Mouse (Mus musculus) cerebellum, postnatal 25 days (tissue): Measurements from ENCODE around the gene Xk.
"Not testable (repeated sequence)": the region's sequence is repeated elsewhere in the genome, so short reads cannot be mapped to it uniquely, and the experiment has no call there.

Experiments
- DNase-seq, 2 experiments: peaks; one replicate each; pipeline ENCODE4 v3.0.0; 2021; ENCODE audit warnings: mixed read lengths in 2 of 2

Gene Xk

DNA sequence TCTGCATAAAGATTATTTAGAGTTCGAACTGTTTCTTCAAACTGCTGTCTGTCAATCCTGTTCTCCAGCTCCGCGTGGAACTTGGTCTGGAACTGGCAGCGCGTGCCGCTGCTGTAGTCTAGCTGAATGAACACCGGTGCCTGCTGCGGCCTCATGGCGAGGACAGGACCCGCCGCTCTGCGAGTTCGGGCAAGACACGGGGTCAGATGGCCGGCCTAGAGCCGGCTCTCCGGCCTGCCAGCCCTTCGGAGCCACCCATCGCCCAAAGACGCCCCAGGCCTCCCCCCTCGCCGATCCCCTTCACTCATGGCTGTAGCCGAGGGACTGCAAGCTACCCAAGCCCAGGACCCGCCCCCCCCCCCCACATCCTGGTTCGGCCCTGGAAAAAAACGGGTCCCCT lies 55.4 kb downstream of the Xk start:
- DNase-seq = not testable (repeated sequence)

DNA sequence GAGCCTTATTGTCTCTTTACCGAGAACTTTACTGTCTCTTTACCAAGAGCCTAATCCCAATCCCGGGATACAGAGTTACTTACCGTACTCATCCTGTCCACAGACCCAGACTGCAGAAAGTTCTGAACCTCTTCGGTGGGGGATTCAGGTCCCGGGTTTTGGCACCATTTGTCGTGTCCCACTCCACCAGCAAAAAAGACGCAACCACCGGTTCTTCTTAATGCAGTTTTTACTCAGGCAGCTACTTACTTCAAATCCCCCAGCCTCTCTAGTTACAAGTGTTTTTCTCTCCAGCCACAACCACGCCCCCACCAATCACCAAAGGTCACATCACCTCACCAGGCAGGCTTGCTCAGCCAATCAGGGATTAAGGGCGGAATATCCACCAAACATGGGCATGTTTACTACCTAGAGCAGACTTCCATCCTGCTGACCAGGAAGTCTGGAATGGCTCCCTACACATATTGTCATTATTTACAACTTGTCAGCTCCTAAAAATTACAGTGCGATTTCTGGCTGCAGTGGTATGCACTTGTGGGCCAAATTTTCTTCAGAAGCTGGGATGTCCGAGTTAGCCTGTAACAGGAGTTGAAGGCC lies 59.9 kb downstream of the Xk start:
- not testable (repeated sequence) for DNase-seq

DNA sequence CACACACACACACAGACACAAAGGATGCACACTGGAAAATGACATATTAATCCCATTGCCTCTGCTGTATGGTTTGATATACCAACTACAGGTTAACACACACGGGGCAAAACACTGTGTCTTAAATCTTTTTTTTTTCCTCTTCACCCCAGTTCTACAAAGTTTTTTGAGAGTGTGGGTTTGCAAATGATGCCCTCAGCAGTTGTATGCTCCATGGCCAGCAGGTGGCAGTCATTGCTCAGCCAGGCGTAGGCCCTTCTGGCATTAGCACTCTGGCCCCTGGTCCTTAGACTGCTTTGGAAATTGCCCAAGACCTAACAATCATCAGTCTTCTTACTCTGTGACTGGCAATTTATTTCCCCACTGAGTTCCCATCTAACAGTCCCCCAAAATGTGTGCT lies 60.5 kb downstream of the Xk start:
- peak; percentile 53 to 63 for DNase-seq

DNA sequence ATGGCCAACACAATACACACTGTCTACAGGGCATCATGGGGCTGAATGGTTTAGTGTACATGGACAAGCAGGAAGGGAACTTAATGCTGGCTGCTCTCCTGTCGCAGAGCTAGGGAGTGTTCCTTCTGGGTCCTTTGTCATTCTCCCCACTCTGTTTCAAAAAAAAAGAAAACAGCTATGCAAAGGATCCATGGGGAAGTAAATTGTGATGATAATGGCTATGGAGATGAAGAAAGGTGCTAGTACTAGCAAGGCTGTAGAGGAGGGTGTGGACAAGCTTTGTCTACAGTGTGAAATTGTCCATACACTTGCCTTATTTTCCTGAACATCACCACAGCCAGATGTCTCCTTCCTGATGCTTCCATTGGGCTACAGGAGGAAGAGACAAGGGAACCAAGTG lies 62.4 kb downstream of the Xk start:
- DNase-seq = not testable (repeated sequence)

DNA sequence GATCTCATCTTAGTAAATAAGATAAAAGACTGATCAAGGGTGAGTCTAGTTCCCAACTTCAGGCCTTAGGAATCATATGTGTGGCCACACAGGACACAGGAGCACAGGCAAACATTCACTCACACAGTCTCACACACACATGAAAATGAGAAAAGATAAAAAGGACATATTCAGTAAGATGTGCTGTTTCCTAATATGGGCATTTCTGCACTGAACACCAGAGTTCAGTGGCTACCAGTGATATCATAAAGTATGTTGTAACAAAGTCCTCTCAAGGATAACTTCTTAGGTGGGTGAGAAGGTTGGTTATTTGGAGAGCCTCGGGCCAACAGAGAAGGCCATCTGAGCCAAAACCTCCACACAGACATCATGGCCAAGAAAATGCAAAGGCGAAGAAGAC lies 77.8 kb downstream of the Xk start, which contains the start of gene H2al1k:
TSS of gene H2al1k (plus strand) at position 301 of the 400 bp plus-strand sequence.
- DNase-seq = not testable (repeated sequence)
